Mouse (Mus musculus): ENCODE measurements around the gene Fam240b.
"Not testable (repeated sequence)": the region's sequence is repeated elsewhere in the genome, so short reads cannot be mapped to it uniquely, and the experiment has no call there.

Gene Fam240b

GRCm38 (mm10) chr13:64497692-64498091, at the start of gene Fam240b:
Gene Fam240b (minus strand): TSS chr13:64497792.
- no peak for DNase-seq

GRCm38 (mm10) chr13:64530139-64530538, 32.5 kb upstream of the Fam240b start:
- no peak for DNase-seq

GRCm38 (mm10) chr13:64526515-64527285, 29.1 kb upstream of the Fam240b start:
- no peak for DNase-seq

DNA sequence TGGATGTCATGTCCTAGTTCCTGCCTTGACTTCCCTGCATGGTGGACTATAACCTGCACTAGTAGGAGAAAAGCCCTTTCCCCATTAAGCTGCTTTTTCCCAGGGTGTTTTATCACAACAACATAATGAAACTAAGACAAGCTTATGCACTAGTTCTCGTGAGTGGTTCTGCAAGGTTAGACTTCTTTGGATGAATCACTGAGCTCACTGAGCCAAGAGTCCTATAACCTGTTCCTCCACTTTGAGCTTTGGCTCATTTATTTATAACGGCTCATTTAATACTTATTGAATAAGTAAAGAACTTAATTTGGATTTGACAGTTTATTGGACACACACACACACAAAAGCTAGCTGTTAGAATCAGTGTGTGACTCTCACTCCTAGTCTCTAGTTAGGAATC, 16.7 kb upstream of the Fam240b start:
- no peak for DNase-seq

DNA sequence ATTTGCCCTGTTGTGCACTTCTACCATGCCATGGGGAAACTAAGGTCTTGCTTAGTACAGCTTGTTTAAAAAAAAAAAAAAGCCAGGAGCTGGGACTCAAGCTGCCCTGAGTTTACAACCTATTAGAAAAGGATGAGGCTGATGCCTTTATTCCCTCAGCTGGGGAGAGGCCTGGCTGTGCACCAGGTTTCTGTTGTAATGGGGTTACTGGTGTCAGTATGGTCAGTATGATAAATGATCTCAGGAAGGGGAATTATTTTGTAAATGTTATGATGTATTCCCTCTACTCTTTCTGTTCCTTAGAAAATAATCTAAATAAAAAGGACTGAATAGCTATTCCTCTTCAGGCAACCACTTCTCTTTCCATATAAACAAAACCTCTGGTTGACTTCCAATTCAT, 14.0 kb upstream of the Fam240b start:
- DNase-seq: no peak

- DNase-seq: no peak
Observed at GRCm38 (mm10) chr13:64507361-64507760, 9.8 kb upstream of the Fam240b start.

- no peak for DNase-seq
Observed at GRCm38 (mm10) chr13:64502833-64503232, 5.2 kb upstream of the Fam240b start.

- no peak for DNase-seq
Observed at GRCm38 (mm10) chr13:64493586-64493985, 4.0 kb downstream of the Fam240b start.

GRCm38 (mm10) chr13:64489886-64490285, 7.7 kb downstream of the Fam240b start:
- no peak for DNase-seq

- DNase-seq: no peak
Observed at GRCm38 (mm10) chr13:64479960-64480359, 17.6 kb downstream of the Fam240b start.

DNA sequence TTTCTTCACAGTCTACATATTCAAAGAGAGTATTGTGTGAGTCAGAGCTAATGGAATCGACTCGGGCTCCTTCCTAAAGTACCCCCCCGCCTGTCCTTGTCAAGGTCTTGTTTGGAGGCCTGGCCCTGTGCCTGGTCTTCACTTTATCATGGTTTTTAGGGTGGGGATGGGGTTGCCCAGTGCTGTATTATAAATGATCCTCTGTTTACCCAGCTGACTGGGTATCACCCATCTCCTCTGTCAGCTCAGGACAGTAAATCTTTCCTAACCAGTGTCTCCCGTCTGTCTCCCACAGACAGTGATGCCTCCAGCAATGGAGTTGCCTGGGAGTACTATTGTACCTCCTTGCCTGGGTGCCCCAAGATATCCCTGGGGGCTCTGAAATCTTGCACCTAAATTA, 19.6 kb downstream of the Fam240b start:
- DNase-seq: no peak

GRCm38 (mm10) chr13:64467886-64468285, 29.7 kb downstream of the Fam240b start:
- DNase-seq: peak; percentile 11

- DNase-seq: no peak
Observed at GRCm38 (mm10) chr13:64465166-64465565, 32.4 kb downstream of the Fam240b start.

- DNase-seq: no peak
Observed at GRCm38 (mm10) chr13:64462581-64462980, 35.0 kb downstream of the Fam240b start.

GRCm38 (mm10) chr13:64458181-64458580, 39.4 kb downstream of the Fam240b start:
- no peak for DNase-seq

DNA sequence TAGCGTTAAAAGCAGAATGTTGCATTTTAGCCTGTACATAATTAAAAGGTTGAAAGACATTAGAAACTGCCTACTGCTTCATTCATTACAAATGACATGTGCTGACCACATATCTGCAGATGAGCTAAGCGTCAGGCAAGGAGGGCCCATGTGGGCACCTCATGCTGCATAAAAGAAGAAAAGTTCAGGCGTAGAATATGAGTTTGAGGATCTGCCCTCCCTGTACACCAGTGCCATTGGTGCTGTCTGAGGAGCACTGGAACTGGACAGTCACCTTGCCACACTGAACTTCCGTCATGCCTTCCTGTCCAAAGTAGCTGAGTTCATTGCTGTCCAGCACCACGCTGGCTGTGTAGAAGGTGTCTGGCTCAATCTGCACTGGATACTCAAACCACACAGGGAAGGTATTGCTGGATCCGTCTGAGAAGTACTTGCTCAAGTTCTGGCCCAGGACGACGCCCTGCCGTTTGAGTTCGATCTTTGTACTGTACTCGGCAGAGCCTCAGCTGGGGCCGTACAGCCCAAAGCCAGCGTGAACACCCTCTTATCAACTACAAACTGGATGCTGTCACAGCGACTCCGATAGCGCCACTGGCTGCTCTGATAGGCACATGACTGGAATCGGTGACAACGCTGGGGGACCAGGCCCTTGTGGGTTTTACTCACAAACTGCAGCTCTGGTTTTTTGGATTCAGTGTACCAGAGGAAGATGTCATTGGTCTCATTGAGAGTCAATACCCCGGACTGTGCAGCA, 40.2 kb downstream of the Fam240b start:
- DNase-seq: not testable (repeated sequence)

DNA sequence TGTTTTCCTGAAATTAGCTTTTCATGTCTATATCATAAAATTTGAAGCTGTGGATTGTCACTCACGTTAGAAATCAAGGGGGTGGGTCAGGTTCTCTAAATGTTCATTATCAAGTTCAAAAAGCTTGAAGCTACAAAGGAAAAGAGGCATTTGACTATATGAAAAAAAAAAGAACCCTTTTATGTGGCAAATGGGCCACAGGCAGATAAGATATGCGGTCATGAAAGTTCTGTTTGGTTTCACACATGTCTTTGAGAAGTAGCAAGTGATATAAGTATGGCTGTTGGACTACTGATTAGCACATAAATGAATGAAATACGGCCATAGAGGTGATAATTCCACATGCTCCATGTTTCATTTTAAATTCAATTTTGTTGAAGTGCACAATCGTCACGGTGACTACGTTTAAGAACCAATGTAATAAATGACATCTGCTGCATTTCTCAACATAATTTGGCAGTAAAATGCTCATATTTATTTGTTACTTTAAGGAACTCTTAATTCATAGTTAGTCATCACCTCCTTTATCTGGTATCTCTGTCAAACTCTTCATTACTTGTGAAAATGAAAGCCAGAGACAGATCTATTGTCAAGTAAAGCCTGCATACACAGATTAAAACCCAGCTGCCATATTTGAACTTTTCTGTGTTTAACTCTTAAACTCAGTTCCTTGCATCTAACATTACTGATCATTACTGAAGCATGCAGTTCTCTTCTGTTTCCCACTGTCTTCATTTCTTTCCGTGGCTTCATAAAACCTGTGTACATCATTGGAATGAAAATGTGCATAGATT, 47.4 kb downstream of the Fam240b start:
- no peak for DNase-seq

- no peak for DNase-seq
Observed at GRCm38 (mm10) chr13:64448729-64449128, 48.9 kb downstream of the Fam240b start.

DNA sequence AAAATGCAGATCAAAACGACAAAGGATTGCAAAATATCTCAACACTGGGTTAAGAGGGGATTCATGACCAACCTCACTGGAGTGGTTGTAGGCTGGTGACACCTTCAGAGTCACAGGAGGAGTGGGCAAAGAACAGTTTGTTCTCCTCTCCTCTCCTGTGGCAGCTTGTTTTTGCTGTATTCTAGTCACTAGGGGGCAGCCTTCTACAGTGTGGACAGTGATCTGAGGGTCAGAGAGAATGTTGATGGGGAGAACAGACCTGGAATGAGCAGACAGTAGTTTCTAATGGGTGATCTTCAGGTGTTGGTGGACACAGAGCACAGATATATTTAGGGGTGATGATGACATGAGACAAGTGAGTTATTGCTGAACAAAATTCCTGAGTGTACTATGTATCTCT, 49.6 kb downstream of the Fam240b start:
- no peak for DNase-seq

- no peak for DNase-seq
Observed at GRCm38 (mm10) chr13:64445254-64445920, 52.2 kb downstream of the Fam240b start.

DNA sequence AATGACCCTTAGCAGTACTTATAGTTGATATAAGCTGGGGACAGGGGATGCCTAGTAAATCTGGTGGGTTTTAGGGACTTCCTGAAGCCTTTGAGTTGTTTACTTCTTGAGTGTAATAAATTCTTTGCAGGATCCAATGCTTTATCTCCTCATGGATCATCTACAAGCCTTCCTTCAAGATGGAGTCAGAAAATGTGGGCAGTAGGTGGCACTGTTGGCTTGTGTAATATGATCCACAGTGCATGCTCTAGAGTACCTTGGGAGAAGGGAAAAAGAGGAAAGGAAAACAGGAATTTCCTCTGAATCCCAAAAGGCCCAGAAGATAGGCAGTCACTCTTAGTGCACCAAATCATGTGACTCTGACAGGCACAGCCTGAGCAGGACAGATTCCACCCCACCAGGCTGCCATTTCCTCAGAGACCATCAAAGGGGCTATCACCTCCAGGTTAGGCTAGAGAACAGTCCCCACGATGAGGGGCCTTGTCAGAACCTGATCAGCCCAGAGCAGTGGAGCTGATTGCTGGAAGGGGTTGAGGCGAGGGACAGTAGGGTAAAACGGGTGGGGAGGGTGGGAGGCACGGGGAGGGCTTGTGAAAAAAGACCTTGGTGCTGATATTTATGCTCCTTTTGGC, 54.2 kb downstream of the Fam240b start:
- peak; percentile 35 for DNase-seq

GRCm38 (mm10) chr13:64440592-64440991, 57.0 kb downstream of the Fam240b start:
- no peak for DNase-seq

Measured in thymus, postnatal 25 days (tissue).